Mouse (Mus musculus): ENCODE results near the gene Tyw5.

GRCm38 (mm10) chr1:57402116-57402515 lies 4.8 kb downstream of the Tyw5 start:
- no peak for TF ChIP-seq GATA1 (IDR thresholded peaks at IDR 0.05; ENCODE audit: borderline replicate concordance, low read length)
- no peak for TF ChIP-seq FLI1 (IDR thresholded peaks at IDR 0.05; ENCODE audit: low read length)

Data from megakaryocyte, embryonic 14.5 days (primary cell).